Mouse (Mus musculus) stomach, postnatal 0 days (tissue): ENCODE measurements at regions not wholly inside any gene's neighbourhood (a gene's known extent, or its start where the extent isn't known, plus 50 kb on each side); places are given as distances from the start of the nearest gene placed in this dataset.

Source experiments
- ATAC-seq: fragments of 200-750 bp; cut with Nextera tagmentation; 2 replicates; pipeline ENCODE4 v1.8.0; 2017; ENCODE audit not compliant: low FRiP score, low TSS enrichment
- DNase-seq: peaks from one replicate; pipeline ENCODE4 v3.0.0-alpha.2; 2016; ENCODE audit warnings: low spot score
- H3K27ac ChIP-seq: fragments of 300-500 bp; sonication (generic); replicated peaks from 2 replicates; pipeline ENCODE4 v1.5.1; 2014; ENCODE audit warnings: mild to moderate bottlenecking, control low read depth
- H3K27me3 ChIP-seq: fragments of 300-500 bp; sonication (generic); 2 replicates; pipeline ENCODE4 v1.6.1; 2014; ENCODE audit warnings: low read length; ENCODE audit not compliant: control insufficient read depth, insufficient read depth
- H3K36me3 ChIP-seq: fragments of 300-500 bp; sonication (generic); 2 replicates; pipeline ENCODE4 v1.6.1; 2014; ENCODE audit warnings: low read length, mixed read lengths; ENCODE audit not compliant: control insufficient read depth, insufficient read depth
- H3K4me1 ChIP-seq: fragments of 300-500 bp; sonication (generic); replicated peaks from 2 replicates; pipeline ENCODE4 v1.6.1; 2014; ENCODE audit warnings: antibody characterized with exemption; ENCODE audit not compliant: control insufficient read depth, insufficient read depth
- H3K4me2 ChIP-seq: fragments of 300-500 bp; sonication (generic); replicated peaks from 2 replicates; pipeline ENCODE4 v1.6.1; 2014; ENCODE audit warnings: low read depth, mild to moderate bottlenecking, control low read depth, moderate library complexity
- H3K4me3 ChIP-seq: fragments of 300-500 bp; sonication (generic); 2 replicates; pipeline ENCODE4 v1.5.1; 2014; ENCODE audit warnings: low read depth, low read length, control low read depth
- H3K9ac ChIP-seq: fragments of 300-500 bp; sonication (generic); 2 replicates; pipeline ENCODE4 v1.6.1; 2014; ENCODE audit warnings: mild to moderate bottlenecking, low read length, control low read depth, mixed read lengths
- H3K9me3 ChIP-seq: fragments of 300-500 bp; sonication (generic); 2 replicates; pipeline ENCODE4 v1.6.1; 2016; ENCODE audit warnings: low read length; ENCODE audit not compliant: control insufficient read depth
- CTCF ChIP-seq: IDR thresholded peaks from 2 replicates; pipeline ENCODE4 v1.5.1; 2016; ENCODE audit warnings: antibody characterized with exemption, low read depth, mild to moderate bottlenecking, moderate library complexity
- EP300 ChIP-seq: optimal IDR thresholded peaks from 2 replicates; pipeline ENCODE3; 2016; ENCODE audit warnings: antibody characterized with exemption
- WGBS: fragments of 180-500 bp; shearing (Covaris S2); extraction: QIAGEN DNeasy Blood & Tissue Kit; methylation state at CpG from one replicate; pipeline ENCODE4 v1.1.7; 2014; 5-methylcytosine and 5-hydroxymethylcytosine counted together

DNA sequence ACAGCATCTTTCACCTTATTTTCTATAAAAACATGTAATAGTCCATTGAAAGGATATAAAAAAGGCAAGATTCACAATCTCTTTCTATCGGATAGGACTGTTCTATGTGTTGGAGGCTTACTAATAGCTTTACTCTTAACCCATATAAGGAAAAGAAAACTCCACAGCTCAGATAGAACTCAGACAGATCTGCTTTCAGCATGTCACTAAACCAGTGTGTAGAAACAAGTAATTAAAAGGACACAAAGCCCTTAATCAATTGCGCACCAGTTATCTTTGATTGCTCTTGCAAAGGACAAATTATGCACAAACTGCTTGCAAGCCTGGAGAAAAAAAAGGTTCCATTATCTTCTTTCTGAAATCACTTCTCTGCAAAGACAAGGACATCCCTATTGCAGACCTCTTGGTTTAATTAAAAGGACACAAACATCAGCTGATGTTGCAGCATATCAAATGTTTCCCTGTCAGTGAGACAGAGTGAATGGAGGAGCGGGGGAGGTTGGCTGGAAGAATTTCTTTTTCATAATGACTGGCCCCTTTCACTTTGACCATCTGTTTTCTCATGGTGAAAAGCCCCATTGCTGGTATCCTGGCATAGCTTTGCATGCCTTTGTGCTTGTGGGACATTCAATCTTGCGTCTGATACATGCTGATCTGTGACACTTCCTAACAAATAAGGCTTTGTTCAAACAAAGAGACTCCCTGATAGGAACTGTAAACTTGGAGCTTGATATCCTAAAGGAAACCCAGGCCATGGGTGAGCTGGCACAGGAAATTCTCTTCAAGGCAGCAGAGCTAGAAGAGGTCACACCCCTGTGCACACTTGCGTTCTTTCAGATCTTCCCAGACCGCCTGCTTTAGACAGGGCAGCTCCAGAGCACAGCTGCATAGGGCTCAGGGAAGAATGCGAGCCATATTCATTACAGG lies 162.8 kb upstream of the Rgmb start:
- no peak overlapping the region for H3K4me3 ChIP-seq
- peak; percentile 52 for DNase-seq
- H3K27me3 ChIP-seq, result no peaks in the 10 kb centered on the region
- no peak overlapping the region for H3K27ac ChIP-seq
- ATAC-seq, result peak; percentile 77
- TF ChIP-seq CTCF (no peak), EP300 (no peak)
- 0 out of 2 replicates have a peak, but pooled peaks cover 2% of the 10 kb centered on the region for H3K9me3 ChIP-seq
- 33% methylated on average over 7 of the region's 7 CpGs for WGBS
- peaks cover 2% of the 10 kb centered on the region; the same call in 1 of the 2 replicates for H3K4me1 ChIP-seq
- no peak overlapping the region for H3K4me2 ChIP-seq
- H3K36me3 ChIP-seq, result no peaks in the 10 kb centered on the region
- H3K9ac ChIP-seq, result no peak overlapping the region

DNA sequence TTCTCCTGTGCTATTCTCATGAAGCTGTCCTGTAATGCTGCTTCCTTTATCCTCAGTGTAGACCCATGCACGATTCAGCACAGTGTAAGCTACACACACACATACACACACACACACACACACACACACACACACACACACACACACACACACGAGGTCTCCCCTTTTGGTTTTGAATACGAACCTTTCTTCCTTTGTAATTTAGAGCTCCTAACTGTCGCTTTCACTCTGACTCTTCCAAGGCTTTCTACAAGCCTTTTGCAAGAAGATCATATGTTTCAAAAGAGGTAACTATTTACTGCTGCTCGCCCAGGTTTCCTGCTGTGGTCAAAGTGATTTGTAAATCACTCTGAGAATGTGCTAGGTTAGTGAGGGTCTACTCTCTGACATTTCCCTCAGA lies 161.1 kb upstream of the Rgmb start:
- peaks cover 2% of the 10 kb centered on the region; the same call in 1 of the 2 replicates for H3K4me1 ChIP-seq
- H3K27ac ChIP-seq, result no peak overlapping the region
- WGBS, result 70% methylated on average over 5 of the region's 5 CpGs
- no peak overlapping the region for H3K9ac ChIP-seq
- H3K9me3 ChIP-seq, result no peaks in the 10 kb centered on the region
- DNase-seq (no peak), ATAC-seq (no peak)
- no peak for TF ChIP-seq CTCF
- TF ChIP-seq EP300, result no peak
- H3K4me2 ChIP-seq, result no peak overlapping the region
- no peaks in the 10 kb centered on the region for H3K27me3 ChIP-seq
- no peaks in the 10 kb centered on the region for H3K36me3 ChIP-seq
- no peak overlapping the region for H3K4me3 ChIP-seq

DNA sequence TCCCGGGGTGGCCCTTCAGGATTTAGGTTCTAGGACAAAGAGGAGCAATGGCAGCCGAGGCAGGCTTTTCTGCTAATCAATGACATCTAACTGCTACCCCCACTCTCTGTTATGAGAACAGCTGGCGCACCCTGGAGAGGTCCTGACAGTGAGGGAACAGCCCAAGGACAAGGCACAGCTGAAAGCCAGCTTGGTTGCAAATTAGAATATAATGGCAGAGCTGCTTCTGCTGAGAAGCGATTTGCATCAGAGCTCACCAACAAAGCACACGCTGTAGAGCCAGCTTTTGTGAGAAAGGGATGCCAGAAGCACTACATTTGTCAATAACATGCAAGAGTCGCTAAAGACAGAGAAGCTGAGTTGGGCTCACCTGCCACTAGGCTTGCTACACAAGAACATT lies 159.5 kb upstream of the Rgmb start:
- no peak for DNase-seq
- ATAC-seq, result no peak
- no peak for TF ChIP-seq EP300
- no peak for TF ChIP-seq CTCF
- Histone ChIP-seq H3K9ac (no peak overlapping the region), H3K4me3 (no peak overlapping the region), H3K27ac (no peak overlapping the region), H3K27me3 (no peaks in the 10 kb centered on the region), H3K4me1 (peaks cover 2% of the 10 kb centered on the region; the same call in 1 of the 2 replicates), H3K9me3 (no peaks in the 10 kb centered on the region), H3K36me3 (no peaks in the 10 kb centered on the region), H3K4me2 (no peak overlapping the region)
- WGBS, result 37% methylated on average over 6 of the region's 6 CpGs

GRCm38 (mm10) chr17:15981558-15981957 lies 150.7 kb upstream of the Rgmb start:
- no peak overlapping the region for H3K4me3 ChIP-seq
- TF ChIP-seq CTCF (no peak), EP300 (no peak)
- H3K27me3 ChIP-seq, result no peaks in the 10 kb centered on the region
- H3K4me1 ChIP-seq, result no peaks in the 10 kb centered on the region
- no peaks in the 10 kb centered on the region for H3K9me3 ChIP-seq
- H3K27ac ChIP-seq, result no peak overlapping the region
- no peak overlapping the region for H3K4me2 ChIP-seq
- ATAC-seq (no peak), DNase-seq (no peak)
- 36% methylated on average over 2 of the region's 2 CpGs for WGBS
- no peak overlapping the region for H3K9ac ChIP-seq
- no peaks in the 10 kb centered on the region for H3K36me3 ChIP-seq

GRCm38 (mm10) chr17:15977374-15978031 lies 146.7 kb upstream of the Rgmb start:
- TF ChIP-seq EP300, result no peak
- WGBS, result 40% methylated on average over 7 of the region's 7 CpGs
- Histone ChIP-seq H3K4me2 (no peak overlapping the region), H3K4me3 (no peak overlapping the region), H3K27ac (no peak overlapping the region), H3K36me3 (no peaks in the 10 kb centered on the region), H3K9me3 (no peaks in the 10 kb centered on the region), H3K27me3 (no peaks in the 10 kb centered on the region), H3K4me1 (no peaks in the 10 kb centered on the region), H3K9ac (no peak overlapping the region)
- no peak for DNase-seq
- no peak for ATAC-seq

DNA sequence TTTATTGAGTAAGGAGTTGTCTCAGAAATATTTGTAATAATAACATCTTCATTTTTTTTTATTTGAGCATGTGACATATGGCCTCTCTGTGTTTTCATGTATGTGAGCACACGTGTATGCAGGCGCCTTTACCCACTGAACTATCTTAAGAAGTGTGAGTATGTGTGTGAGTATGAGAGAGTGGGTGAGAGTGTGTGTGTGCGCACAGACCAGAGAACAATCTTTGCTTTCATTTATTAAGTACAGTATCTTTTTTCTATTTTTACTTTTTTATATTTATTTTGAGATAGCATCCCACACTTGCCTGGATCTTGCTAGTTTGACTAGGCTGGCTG lies 140.5 kb upstream of the Rgmb start:
- no peak overlapping the region for H3K9ac ChIP-seq
- no peaks in the 10 kb centered on the region for H3K9me3 ChIP-seq
- 68% methylated on average over 3 of the region's 3 CpGs for WGBS
- no peak overlapping the region for H3K4me3 ChIP-seq
- no peaks in the 10 kb centered on the region for H3K27me3 ChIP-seq
- no peak overlapping the region for H3K4me2 ChIP-seq
- H3K36me3 ChIP-seq, result no peaks in the 10 kb centered on the region
- DNase-seq, result no peak
- no peak for TF ChIP-seq EP300
- TF ChIP-seq CTCF, result no peak
- no peak overlapping the region for H3K27ac ChIP-seq
- ATAC-seq, result no peak
- no peaks in the 10 kb centered on the region for H3K4me1 ChIP-seq
